Mouse (Mus musculus) right cerebral cortex, adult 18-20 months (tissue): ENCODE measurements around the gene Plekha6.

Source experiments
- DNase-seq: peaks from one replicate; pipeline ENCODE4 v3.0.0; 2022; ENCODE audit warnings: mixed read lengths

The Plekha6 gene

GRCm38 (mm10) chr1:133183141-133183925 is 19.3 kb downstream of the Plekha6 start:
- DNase-seq, result no peak

- no peak for DNase-seq
These were observed 24.1 kb downstream of the Plekha6 start for GRCm38 (mm10) chr1:133187948-133188680.

- no peak for DNase-seq
These were observed 24.7 kb downstream of the Plekha6 start for GRCm38 (mm10) chr1:133188719-133189118.

GRCm38 (mm10) chr1:133189471-133189870 is 25.5 kb downstream of the Plekha6 start:
- DNase-seq, result no peak

- DNase-seq, result no peak
These were observed 26.5 kb downstream of the Plekha6 start for GRCm38 (mm10) chr1:133190550-133190949.

GRCm38 (mm10) chr1:133196181-133196580 is 32.2 kb downstream of the Plekha6 start:
- no peak for DNase-seq

GRCm38 (mm10) chr1:133197266-133197665 is 33.3 kb downstream of the Plekha6 start:
- DNase-seq, result no peak

- DNase-seq, result no peak
These were observed 35.7 kb downstream of the Plekha6 start for GRCm38 (mm10) chr1:133199706-133200105.

- no peak for DNase-seq
These were observed 37.5 kb downstream of the Plekha6 start for GRCm38 (mm10) chr1:133201499-133201898.

- no peak for DNase-seq
These were observed 39.7 kb downstream of the Plekha6 start for GRCm38 (mm10) chr1:133203701-133204100.

GRCm38 (mm10) chr1:133204341-133204849 is 40.4 kb downstream of the Plekha6 start:
- DNase-seq, result no peak

- DNase-seq, result no peak
These were observed 41.0 kb downstream of the Plekha6 start for GRCm38 (mm10) chr1:133204985-133205384.

GRCm38 (mm10) chr1:133208086-133208815 is 44.2 kb downstream of the Plekha6 start:
- DNase-seq, result no peak

GRCm38 (mm10) chr1:133209036-133209435 is 45.0 kb downstream of the Plekha6 start:
- no peak for DNase-seq

- DNase-seq, result no peak
These were observed 45.5 kb downstream of the Plekha6 start for GRCm38 (mm10) chr1:133209482-133209881.

- peak; percentile 88 for DNase-seq
These were observed 46.0 kb downstream of the Plekha6 start for GRCm38 (mm10) chr1:133209901-133210516.

- no peak for DNase-seq
These were observed 46.8 kb downstream of the Plekha6 start for GRCm38 (mm10) chr1:133210766-133211165.

GRCm38 (mm10) chr1:133212273-133212672 is 48.3 kb downstream of the Plekha6 start:
- no peak for DNase-seq

GRCm38 (mm10) chr1:133213098-133213497 is 49.1 kb downstream of the Plekha6 start:
- DNase-seq, result no peak

- DNase-seq, result no peak
These were observed 49.9 kb downstream of the Plekha6 start for GRCm38 (mm10) chr1:133213901-133214300.

GRCm38 (mm10) chr1:133214672-133215359 is 50.8 kb downstream of the Plekha6 start:
- DNase-seq, result no peak

GRCm38 (mm10) chr1:133215360-133215700 is 51.3 kb downstream of the Plekha6 start:
- no peak for DNase-seq
